Mouse (Mus musculus): ENCODE results near the gene Rptor. TPM values are rescaled to one million over a fixed set of nuclear protein-coding genes. Genes with fewer than 3 reads are reported as not detected.

Gene Rptor
- 15.6 TPM for polyA plus RNA-seq (2017; shearing (Covaris generic))

GRCm38 (mm10) chr11:119602763-119603526 is at the start of gene Rptor:
Gene Rptor, plus strand, starts transcription at chr11:119602905.

GRCm38 (mm10) chr11:119913291-119913934 is 310.7 kb downstream of the Rptor start, which contains the start of gene Chmp6:
Gene Chmp6, plus strand, starts transcription at chr11:119913441.

GRCm38 (mm10) chr11:119942727-119943427 is 340.2 kb downstream of the Rptor start, which contains the start of gene Baiap2:
Gene Baiap2, plus strand, starts transcription at chr11:119942763.

Other genes starting within 250 kb of the Rptor start
- 18.6 TPM for gene Sgsh, start 247.4 kb upstream of the Rptor start, polyA plus RNA-seq (2017; shearing (Covaris generic))
- 21.9 TPM for gene Slc26a11, start 247.3 kb upstream of the Rptor start, polyA plus RNA-seq (2017; shearing (Covaris generic))
- 19.8 TPM for gene Rnf213, start 209.8 kb upstream of the Rptor start, polyA plus RNA-seq (2017; shearing (Covaris generic))
- gene Endov, start 111.6 kb upstream of the Rptor start, polyA plus RNA-seq (2017; shearing (Covaris generic)): 27.5 TPM
- gene Nptx1, start 55.2 kb upstream of the Rptor start, polyA plus RNA-seq (2017; shearing (Covaris generic)): not detected

All from inflammation-experienced regulatory T-cells, adult 16 weeks (primary cell).